9 mouse cellular contexts compared by ENCODE assay signal in the genomic region with DNA sequence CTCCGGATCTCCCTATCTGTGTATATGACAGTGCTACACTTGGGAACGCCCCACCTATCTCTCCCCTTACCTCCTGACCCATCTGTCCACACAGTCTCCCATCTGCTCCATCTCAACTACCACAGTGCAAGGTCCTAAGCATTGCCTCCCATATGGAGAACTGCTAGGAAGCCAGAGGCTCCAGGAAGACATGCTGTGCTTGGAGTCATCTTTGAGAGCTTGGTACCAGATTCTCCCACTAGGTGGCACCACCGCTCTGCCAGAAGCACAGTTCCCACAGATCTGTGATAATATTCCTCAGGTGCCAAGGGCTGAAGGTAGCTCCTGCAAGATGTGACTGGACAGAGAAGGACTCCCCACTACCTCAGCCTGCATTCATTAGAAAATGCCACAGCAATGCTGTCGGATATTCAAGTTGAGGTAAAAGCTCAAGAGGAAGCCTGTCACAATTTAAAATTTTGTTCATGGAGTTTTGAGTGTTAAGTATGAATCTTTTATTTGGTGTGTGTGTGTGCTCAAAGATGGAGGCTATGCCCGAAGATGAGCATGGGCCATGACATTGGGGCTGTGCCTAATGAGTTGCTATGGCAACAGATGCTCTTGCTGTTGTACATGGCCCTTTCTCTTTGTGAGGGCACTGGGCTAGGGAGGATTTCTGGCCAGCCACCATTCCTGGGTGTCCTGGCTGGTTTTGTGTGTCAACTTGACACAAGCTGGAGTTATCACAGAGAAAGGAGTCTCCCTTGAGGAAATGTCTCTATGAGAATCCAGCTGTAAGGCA. TPM values are rescaled to one million over a fixed set of nuclear protein-coding genes. Genes with fewer than 3 reads are reported as not detected.
A peak's percentile ranks its signal among the peaks of the same experiment; 100 is the strongest.
DNase-seq lines count a peak whose midpoint lies in the region; ATAC-seq and TF ChIP-seq lines count a peak whose summit lies in the region.
"Had no signal": no experiment of that assay in that cellular context is flagged by ENCODE, and none has a peak within 500 bp of the region (broad histone marks: within the 10 kb centered on the region; RNA-seq: fewer than 3 reads in every experiment).

No protein-coding gene starts in this region.

- H3K4me1 ChIP-seq in liver, embryonic 12.5 days, result no peaks in the 10 kb centered on the region
- no peaks in the 10 kb centered on the region for H3K4me1 ChIP-seq in intestine, embryonic 16.5 days (ENCODE audit: control insufficient read depth, insufficient read depth, low read length)
- no peaks in the 10 kb centered on the region for H3K4me1 ChIP-seq in midbrain, postnatal 0 days (ENCODE audit: insufficient read depth, low read length)
- no peaks in the 10 kb centered on the region for H3K4me1 ChIP-seq in stomach, postnatal 0 days (replicated peaks; ENCODE audit: control insufficient read depth, insufficient read depth)

- H3K4me2 ChIP-seq in liver, embryonic 12.5 days, result no peak overlapping the region
- no peak overlapping the region for H3K4me2 ChIP-seq in intestine, embryonic 16.5 days (ENCODE audit: low read depth, low read length)
- no peak overlapping the region for H3K4me2 ChIP-seq in midbrain, postnatal 0 days (ENCODE audit: low read depth, low read length, poor library complexity, severe bottlenecking)
- H3K4me2 ChIP-seq in stomach, postnatal 0 days (replicated peaks; ENCODE audit: low read depth), result no peak overlapping the region

- peaks cover 3% of the 10 kb centered on the region; the same call in 1 of the 2 replicates for H3K27me3 ChIP-seq in liver, embryonic 12.5 days (replicated peaks)
- no peaks in the 10 kb centered on the region for H3K27me3 ChIP-seq in intestine, embryonic 16.5 days (replicated peaks; ENCODE audit: control insufficient read depth, insufficient read depth, low read length)
- no peaks in the 10 kb centered on the region for H3K27me3 ChIP-seq in midbrain, postnatal 0 days (ENCODE audit: insufficient read depth, low read length)
- H3K27me3 ChIP-seq in stomach, postnatal 0 days (ENCODE audit: control insufficient read depth, insufficient read depth, low read length), result no peaks in the 10 kb centered on the region

- no peaks in the 10 kb centered on the region for H3K9me3 ChIP-seq in liver, embryonic 12.5 days (replicated peaks)
- H3K9me3 ChIP-seq in intestine, embryonic 16.5 days (ENCODE audit: control insufficient read depth, low read length), result no peaks in the 10 kb centered on the region
- H3K9me3 ChIP-seq in midbrain, postnatal 0 days (ENCODE audit: low read length), result no peaks in the 10 kb centered on the region
- H3K9me3 ChIP-seq in stomach, postnatal 0 days (ENCODE audit: control insufficient read depth, low read length), result no peaks in the 10 kb centered on the region

- no peak overlapping the region for H3K4me3 ChIP-seq in liver, embryonic 12.5 days
- no peak overlapping the region for H3K4me3 ChIP-seq in intestine, embryonic 16.5 days (ENCODE audit: low read length)
- H3K4me3 ChIP-seq in midbrain, postnatal 0 days (ENCODE audit: low read depth, low read length), result no peak overlapping the region
- no peak overlapping the region for H3K4me3 ChIP-seq in stomach, postnatal 0 days (ENCODE audit: low read depth, low read length)
- H3K4me3 ChIP-seq: myocyte had no signal

- no peaks in the 10 kb centered on the region for H3K36me3 ChIP-seq in liver, embryonic 12.5 days
- H3K36me3 ChIP-seq in intestine, embryonic 16.5 days (ENCODE audit: control insufficient read depth, insufficient read depth, low read length), result no peaks in the 10 kb centered on the region
- H3K36me3 ChIP-seq in midbrain, postnatal 0 days (ENCODE audit: insufficient read depth, low read length), result no peaks in the 10 kb centered on the region
- H3K36me3 ChIP-seq in stomach, postnatal 0 days (ENCODE audit: control insufficient read depth, insufficient read depth, low read length), result no peaks in the 10 kb centered on the region

- no peak for TF ChIP-seq EP300 in stomach, postnatal 0 days (optimal IDR thresholded peaks at IDR 0.05)

- WGBS in liver, embryonic 12.5 days (ENCODE audit: insufficient replicate concordance), result 27% methylated on average over 5 of the region's 5 CpGs
- 33% methylated on average over 5 of the region's 5 CpGs for WGBS in intestine, embryonic 16.5 days
- 27% methylated on average over 5 of the region's 5 CpGs for whole genome bisulfite sequencing in midbrain, postnatal 0 days
- 34% methylated on average over 5 of the region's 5 CpGs for WGBS in stomach, postnatal 0 days

- ATAC-seq in liver, embryonic 12.5 days, result no peak
- peak; percentile 53; the same call in 1 of the 2 replicates for ATAC-seq in intestine, embryonic 16.5 days
- peak; percentile 58 for ATAC-seq in midbrain, postnatal 0 days (ENCODE audit: low FRiP score)
- peak; percentile 44; the same call in 1 of the 2 replicates for ATAC-seq in stomach, postnatal 0 days (ENCODE audit: low FRiP score, low TSS enrichment)

- peak; percentile 61 for DNase-seq in liver
- peak; percentile 94 for DNase-seq in cerebellum, adult 9-11 months
- DNase-seq in frontal cortex, adult 2 months (ENCODE audit: extremely low spot score in 1 of 2, low spot score in 1 of 2), result peak; percentile 56 to 96
- peak; percentile 85 to 90 for DNase-seq in left cerebral cortex, postnatal 25 days (ENCODE audit: low spot score in 2 of 2)
- DNase-seq in midbrain, postnatal 0 days (ENCODE audit: low spot score), result peak; percentile 88
- DNase-seq in stomach, postnatal 0 days (ENCODE audit: low spot score), result peak; percentile 81

- intact Hi-C loops in left cerebral cortex, postnatal 25 days (cut with DNase I), result loop anchor here (5.0 to 10.0 kb wide), 4 partner anchors 262 to 564 kb away; partner anchors contain the start of gene Gas7

- H3K9ac ChIP-seq in liver, embryonic 12.5 days, result no peak overlapping the region
- H3K9ac ChIP-seq in intestine, embryonic 16.5 days (ENCODE audit: low read depth, low read length), result no peak overlapping the region
- H3K9ac ChIP-seq in midbrain, postnatal 0 days (replicated peaks; ENCODE audit: low read length, poor library complexity, severe bottlenecking), result no peak overlapping the region
- H3K9ac ChIP-seq in stomach, postnatal 0 days (ENCODE audit: low read length), result no peak overlapping the region

- H3K27ac ChIP-seq in liver, embryonic 12.5 days, result no peak overlapping the region
- no peak overlapping the region for H3K27ac ChIP-seq in intestine, embryonic 16.5 days (ENCODE audit: low read length)
- H3K27ac ChIP-seq in midbrain, postnatal 0 days (ENCODE audit: low read depth, low read length), result no peak overlapping the region
- H3K27ac ChIP-seq in stomach, postnatal 0 days (replicated peaks), result no peak overlapping the region

- peak; percentile 97 for TF ChIP-seq CTCF in midbrain, postnatal 0 days (IDR thresholded peaks at IDR 0.05)
- TF ChIP-seq CTCF in stomach, postnatal 0 days (IDR thresholded peaks at IDR 0.05; ENCODE audit: low read depth), result peak; percentile 94

RNA-seq across cellular contexts. Expression of gene Myh3, which starts 32.3 kb away (rescaled TPM):
- 0.58 and 1.4 TPM in 2 replicates for polyA plus RNA-seq in liver, embryonic 12.5 days (2016; fragmentation: Nextera tagmentation; extraction: Ambion mirVana)
- polyA plus RNA-seq in frontal cortex, adult 2 months (2012; rRNA removed), result 0.84 and 0.92 TPM in 2 replicates
- polyA plus RNA-seq in intestine, embryonic 16.5 days (2015; fragmentation: Nextera tagmentation; extraction: Ambion mirVana), result 0.50 and 1.1 TPM in 2 replicates
- total RNA-seq in left cerebral cortex, postnatal 25 days (2021), result 1 to 10 TPM; 3.8 to 4.5 TPM
- 0.24 and 1.2 TPM in 2 replicates for total RNA-seq in midbrain, postnatal 0 days (2014; rRNA removed)
- polyA plus RNA-seq in midbrain, postnatal 0 days (2015; fragmentation: Nextera tagmentation; extraction: Ambion mirVana), result 0.13 and 0.25 TPM in 2 replicates
- polyA plus RNA-seq in stomach, postnatal 0 days (2015; fragmentation: Nextera tagmentation; extraction: Ambion mirVana), result 0.91 and 1.5 TPM in 2 replicates

RNA-seq across cellular contexts. Expression of gene Sco1, which starts 57.9 kb away (rescaled TPM):
- polyA plus RNA-seq in liver, embryonic 12.5 days (2016; fragmentation: Nextera tagmentation; extraction: Ambion mirVana), result 12.8 and 13.4 TPM in 2 replicates
- polyA plus RNA-seq in frontal cortex, adult 2 months (2012; rRNA removed), result 6.2 and 7.4 TPM in 2 replicates
- polyA plus RNA-seq in intestine, embryonic 16.5 days (2015; fragmentation: Nextera tagmentation; extraction: Ambion mirVana), result 17.7 and 18.6 TPM in 2 replicates
- 10 to 100 TPM in 1 of 2 experiments, 1 to 10 TPM in 1; 8.7 to 11.4 TPM for total RNA-seq in left cerebral cortex, postnatal 25 days (2021)
- total RNA-seq in midbrain, postnatal 0 days (2014; rRNA removed), result 11.2 and 12.4 TPM in 2 replicates
- polyA plus RNA-seq in midbrain, postnatal 0 days (2015; fragmentation: Nextera tagmentation; extraction: Ambion mirVana), result 13.2 and 14.7 TPM in 2 replicates
- polyA plus RNA-seq in stomach, postnatal 0 days (2015; fragmentation: Nextera tagmentation; extraction: Ambion mirVana), result 14.5 and 15.2 TPM in 2 replicates

RNA-seq across cellular contexts. Expression of gene Adprm, which starts 58.0 kb away (rescaled TPM):
- 11.9 and 14.5 TPM in 2 replicates for polyA plus RNA-seq in liver, embryonic 12.5 days (2016; fragmentation: Nextera tagmentation; extraction: Ambion mirVana)
- 22.2 and 24.9 TPM in 2 replicates for polyA plus RNA-seq in frontal cortex, adult 2 months (2012; rRNA removed)
- polyA plus RNA-seq in intestine, embryonic 16.5 days (2015; fragmentation: Nextera tagmentation; extraction: Ambion mirVana), result 20.8 and 22.1 TPM in 2 replicates
- 10 to 100 TPM; 25.6 to 26.6 TPM for total RNA-seq in left cerebral cortex, postnatal 25 days (2021)
- total RNA-seq in midbrain, postnatal 0 days (2014; rRNA removed), result 23.7 and 28.6 TPM in 2 replicates
- 25.9 and 28.1 TPM in 2 replicates for polyA plus RNA-seq in midbrain, postnatal 0 days (2015; fragmentation: Nextera tagmentation; extraction: Ambion mirVana)
- polyA plus RNA-seq in stomach, postnatal 0 days (2015; fragmentation: Nextera tagmentation; extraction: Ambion mirVana), result 17.3 and 17.4 TPM in 2 replicates
